Mouse (Mus musculus) midbrain, embryonic 16.5 days (tissue): ENCODE results near the gene Coq9. TPM values are rescaled to one million over a fixed set of nuclear protein-coding genes. Genes with fewer than 3 reads are reported as not detected.
"Not testable (repeated sequence)": the region's sequence is repeated elsewhere in the genome, so short reads cannot be mapped to it uniquely, and the experiment has no call there.

Experiments used
- ATAC-seq: fragments of 200-750 bp; cut with Nextera tagmentation; 2 replicates; pipeline ENCODE4 v1.8.0; 2017; ENCODE audit warnings: moderate TSS enrichment
- H3K27ac ChIP-seq: fragments of 300-500 bp; sonication (generic); 2 replicates; pipeline ENCODE4 v1.5.1; 2014; ENCODE audit warnings: mild to moderate bottlenecking, low read length, mixed read lengths
- H3K27me3 ChIP-seq: fragments of 300-500 bp; sonication (generic); 2 replicates; pipeline ENCODE4 v1.6.1; 2014; ENCODE audit warnings: low read depth, low read length, mixed read lengths; ENCODE audit not compliant: control insufficient read depth, insufficient read depth
- H3K36me3 ChIP-seq: fragments of 300-500 bp; sonication (generic); 2 replicates; pipeline ENCODE4 v1.6.1; 2014; ENCODE audit warnings: mild to moderate bottlenecking, low read length, moderate library complexity, mixed read lengths; ENCODE audit not compliant: control insufficient read depth, insufficient read depth
- H3K4me1 ChIP-seq: fragments of 300-500 bp; sonication (generic); 2 replicates; pipeline ENCODE4 v1.6.1; 2014; ENCODE audit warnings: mild to moderate bottlenecking, low read length, mixed read lengths; ENCODE audit not compliant: control insufficient read depth, insufficient read depth
- H3K4me2 ChIP-seq: fragments of 300-500 bp; sonication (generic); 2 replicates; pipeline ENCODE4 v1.6.1; 2014; ENCODE audit warnings: mild to moderate bottlenecking, low read length, mixed read lengths
- H3K4me3 ChIP-seq: fragments of 300-500 bp; sonication (generic); 2 replicates; pipeline ENCODE4 v1.5.1; 2014; ENCODE audit warnings: low read depth, mild to moderate bottlenecking, low read length, moderate library complexity, mixed read lengths
- H3K9ac ChIP-seq: fragments of 300-500 bp; sonication (generic); 2 replicates; pipeline ENCODE4 v1.6.1; 2014; ENCODE audit warnings: low read depth, low read length, mixed read lengths
- H3K9me3 ChIP-seq: fragments of 300-500 bp; sonication (generic); replicated peaks from 2 replicates; pipeline ENCODE4 v1.6.1; 2014; ENCODE audit warnings: mild to moderate bottlenecking, low read length, mixed read lengths; ENCODE audit not compliant: control insufficient read depth, poor library complexity, severe bottlenecking
- WGBS: fragments of 180-500 bp; shearing (Covaris S2); extraction: QIAGEN DNeasy Blood & Tissue Kit; methylation state at CpG from one replicate; pipeline ENCODE4 v1.1.7; 2014; 5-methylcytosine and 5-hydroxymethylcytosine counted together
- polyA plus RNA-seq: library from polyadenylated mRNA; unstranded; fragments of >200 nt; fragmentation: Nextera tagmentation; extraction: Ambion mirVana; gene quantifications from 2 replicates; pipeline ENCODE4 v1.2.1, GENCODE M21; 2015

Gene Coq9
- polyA plus RNA-seq, 1 experiment from 2014 or later: 61.2 TPM

- Histone ChIP-seq H3K9me3 (no peaks in the 10 kb centered on the region), H3K36me3 (peaks cover 5% of the 10 kb centered on the region), H3K27me3 (no peaks in the 10 kb centered on the region), H3K4me3 (no peak overlapping the region), H3K9ac (no peak overlapping the region), H3K4me1 (peaks cover 2% of the 10 kb centered on the region; the same call in 1 of the 2 replicates), H3K27ac (no peak overlapping the region), H3K4me2 (no peak overlapping the region)
- ATAC-seq: no peak
- WGBS: 92% methylated on average over 11 of the region's 11 CpGs
Observed at GRCm38 (mm10) chr8:94817933-94818332, 20.2 kb upstream of the Coq9 start.

- Histone ChIP-seq H3K4me3 (no peak overlapping the region), H3K27ac (no peak overlapping the region), H3K27me3 (no peaks in the 10 kb centered on the region), H3K4me2 (no peak overlapping the region), H3K9ac (no peak overlapping the region), H3K9me3 (no peaks in the 10 kb centered on the region), H3K36me3 (peaks cover 10% of the 10 kb centered on the region), H3K4me1 (no peaks in the 10 kb centered on the region)
- no peak for ATAC-seq
- WGBS: 84% methylated on average over 6 of the region's 6 CpGs
Observed at GRCm38 (mm10) chr8:94819671-94820179, 18.4 kb upstream of the Coq9 start.

- H3K4me1 ChIP-seq: no peaks in the 10 kb centered on the region
- no peak overlapping the region for H3K4me2 ChIP-seq
- H3K27me3 ChIP-seq: no peaks in the 10 kb centered on the region
- peaks cover 13% of the 10 kb centered on the region for H3K36me3 ChIP-seq
- ATAC-seq: no peak
- 86% methylated on average over 7 of the region's 7 CpGs for WGBS
- H3K4me3 ChIP-seq: no peak overlapping the region
- no peaks in the 10 kb centered on the region for H3K9me3 ChIP-seq
- no peak overlapping the region for H3K27ac ChIP-seq
- no peak overlapping the region for H3K9ac ChIP-seq
Observed at GRCm38 (mm10) chr8:94820553-94820952, 17.6 kb upstream of the Coq9 start.

DNA sequence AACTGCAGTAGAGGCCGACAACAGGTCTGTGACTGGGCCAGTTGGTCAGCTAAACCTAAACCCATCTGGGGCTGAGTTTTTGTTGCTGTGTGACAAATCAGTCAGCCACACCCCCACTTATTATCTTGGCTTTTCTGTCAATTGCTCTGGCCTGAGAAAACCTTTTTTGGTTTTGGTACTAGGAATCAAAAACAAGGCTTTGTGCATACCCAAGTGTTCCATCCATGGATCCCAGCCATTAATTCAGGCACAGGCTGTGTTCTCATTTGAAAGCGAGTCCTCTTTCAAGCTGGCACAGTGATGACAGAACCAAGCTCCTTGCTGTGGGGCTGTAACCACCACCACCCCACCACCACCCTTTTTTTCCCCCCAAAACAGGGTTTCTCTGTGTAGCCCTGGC lies 16.7 kb upstream of the Coq9 start:
- H3K4me1 ChIP-seq: no peaks in the 10 kb centered on the region
- no peak overlapping the region for H3K4me3 ChIP-seq
- H3K27me3 ChIP-seq: no peaks in the 10 kb centered on the region
- no peaks in the 10 kb centered on the region for H3K9me3 ChIP-seq
- H3K9ac ChIP-seq: no peak overlapping the region
- ATAC-seq: no peak
- no peak overlapping the region for H3K27ac ChIP-seq
- 80% methylated on average over 2 of the region's 2 CpGs for WGBS
- H3K4me2 ChIP-seq: no peak overlapping the region
- H3K36me3 ChIP-seq: peaks cover 13% of the 10 kb centered on the region

DNA sequence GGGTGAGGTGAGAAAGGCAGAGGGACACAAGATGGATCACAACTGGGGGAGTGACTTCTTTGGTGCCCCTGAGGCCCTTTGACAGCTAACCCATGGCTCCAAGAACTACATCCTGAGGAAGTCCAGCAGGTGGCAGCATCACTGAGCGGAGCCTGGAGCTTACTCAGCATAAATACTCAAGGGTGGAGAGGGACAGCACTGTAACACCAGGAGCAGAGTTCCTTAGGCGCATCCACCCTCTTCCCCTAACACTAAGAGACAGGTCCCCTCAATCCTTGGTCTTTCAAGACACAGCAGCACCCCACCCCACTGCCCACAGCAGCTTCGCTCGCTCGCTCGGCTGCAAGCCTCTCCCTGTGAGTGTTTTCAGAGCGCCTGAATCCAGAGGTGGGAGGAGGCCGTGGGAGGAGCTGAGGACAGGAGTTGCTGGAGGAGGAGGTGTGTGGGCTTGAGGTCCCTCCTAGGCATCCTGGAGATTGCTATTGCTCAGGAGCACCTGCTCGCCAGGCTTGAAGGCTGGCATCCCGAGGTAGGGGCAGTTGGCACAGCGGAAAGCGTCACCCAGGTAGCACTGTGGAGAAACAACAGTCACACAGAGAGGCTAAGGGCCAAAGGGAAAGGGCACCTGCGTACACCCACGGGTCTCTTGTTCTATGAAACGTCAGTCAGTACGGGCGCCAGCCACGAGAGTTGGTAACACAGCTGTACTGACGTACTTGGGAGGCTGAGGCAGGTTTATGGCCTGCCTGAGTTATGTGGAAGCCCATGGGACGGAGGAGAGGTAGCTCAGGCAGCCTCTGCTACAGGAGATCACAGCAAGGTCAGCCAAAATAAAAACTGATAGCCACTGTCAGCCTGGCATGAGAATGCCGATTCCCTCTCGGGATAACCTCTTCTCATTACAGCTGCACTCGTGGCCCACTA lies 15.2 kb upstream of the Coq9 start:
- peaks cover 16% of the 10 kb centered on the region for H3K36me3 ChIP-seq
- 82% methylated on average over 23 of the region's 23 CpGs for WGBS
- no peak overlapping the region for H3K9ac ChIP-seq
- no peaks in the 10 kb centered on the region for H3K27me3 ChIP-seq
- H3K4me3 ChIP-seq: no peak overlapping the region
- peak; percentile 50; the same call in 1 of the 2 replicates for ATAC-seq
- no peaks in the 10 kb centered on the region for H3K4me1 ChIP-seq
- H3K9me3 ChIP-seq: no peaks in the 10 kb centered on the region
- no peak overlapping the region for H3K27ac ChIP-seq
- H3K4me2 ChIP-seq: no peak overlapping the region

DNA sequence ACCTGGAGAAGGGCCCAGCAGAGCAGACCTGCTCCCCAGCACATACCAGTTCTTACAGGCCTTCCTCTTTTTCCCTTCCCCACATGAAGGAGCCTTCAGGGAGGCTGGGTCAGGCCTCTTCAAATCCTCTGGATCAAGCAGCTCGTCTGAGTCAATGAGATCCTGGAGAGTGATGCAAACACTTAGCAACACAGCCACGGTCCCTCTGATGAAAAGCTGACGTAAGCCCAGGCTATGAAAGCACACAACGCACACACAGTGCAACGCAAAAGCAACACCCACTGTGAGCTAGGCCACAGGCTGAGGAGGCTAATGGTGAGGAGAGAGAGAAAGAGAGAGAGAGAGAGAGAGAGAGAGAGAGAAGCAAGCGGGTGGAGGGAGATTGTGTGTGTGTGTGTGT lies 13.0 kb upstream of the Coq9 start:
- 86% methylated on average over 6 of the region's 6 CpGs for WGBS
- Histone ChIP-seq H3K4me1 (no peaks in the 10 kb centered on the region), H3K9me3 (no peaks in the 10 kb centered on the region), H3K4me2 (no peak overlapping the region), H3K9ac (no peak overlapping the region), H3K36me3 (peaks cover 21% of the 10 kb centered on the region), H3K4me3 (no peak overlapping the region), H3K27ac (no peak overlapping the region), H3K27me3 (no peaks in the 10 kb centered on the region)
- ATAC-seq: no peak

DNA sequence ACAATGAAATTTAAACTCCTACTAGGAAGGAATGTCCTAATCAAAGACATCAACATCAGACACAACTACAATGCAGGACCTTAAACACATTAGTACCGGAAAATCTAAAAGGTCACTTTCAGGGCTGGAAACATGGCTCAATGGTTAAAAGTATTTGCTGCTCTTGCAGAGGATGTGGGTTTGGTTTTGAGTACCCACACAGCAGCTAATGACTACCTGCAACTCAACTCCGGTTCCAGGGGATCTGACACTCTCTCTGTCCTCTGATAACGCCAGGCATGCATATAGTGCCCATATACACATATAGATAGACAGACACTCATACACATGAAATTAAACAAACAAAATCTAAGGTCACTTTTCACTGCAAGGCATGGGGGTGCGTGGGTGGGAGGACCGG lies 11.9 kb upstream of the Coq9 start:
- no peak for ATAC-seq
- H3K36me3 ChIP-seq: peaks cover 25% of the 10 kb centered on the region

GRCm38 (mm10) chr8:94828284-94828683 lies 9.8 kb upstream of the Coq9 start:
- Histone ChIP-seq H3K4me3 (no peak overlapping the region), H3K4me2 (no peak overlapping the region), H3K4me1 (no peaks in the 10 kb centered on the region), H3K9ac (no peak overlapping the region), H3K9me3 (no peaks in the 10 kb centered on the region), H3K27me3 (no peaks in the 10 kb centered on the region), H3K36me3 (peaks cover 26% of the 10 kb centered on the region), H3K27ac (no peak overlapping the region)
- WGBS: 91% methylated on average over 6 of the region's 6 CpGs
- ATAC-seq: no peak

More for the DNA sequence above, 11.9 kb upstream of the Coq9 start:
- 99% methylated on average over 5 of the region's 5 CpGs for WGBS
- Histone ChIP-seq H3K9me3 (no peaks in the 10 kb centered on the region), H3K27me3 (no peaks in the 10 kb centered on the region), H3K4me1 (no peaks in the 10 kb centered on the region), H3K4me2 (no peak overlapping the region), H3K27ac (no peak overlapping the region), H3K9ac (no peak overlapping the region), H3K4me3 (no peak overlapping the region)

GRCm38 (mm10) chr8:94833901-94834405 lies 4.2 kb upstream of the Coq9 start:
- H3K4me2 ChIP-seq, H3K9me3 ChIP-seq, H3K4me1 ChIP-seq, H3K9ac ChIP-seq, ATAC-seq, H3K27me3 ChIP-seq, H3K27ac ChIP-seq, H3K4me3 ChIP-seq: not testable (repeated sequence)
- peaks cover 13% of the 10 kb centered on the region for H3K36me3 ChIP-seq
- 83% methylated on average over 7 of the region's 7 CpGs for WGBS
